Mouse (Mus musculus): ENCODE data around the gene Fmo1.

Fmo1 gene

GRCm38 (mm10) chr1:162866280-162866681 is at the start of gene Fmo1:
Gene Fmo1 (minus strand): TSS chr1:162866610.
- DNase-seq: no peak

GRCm38 (mm10) chr1:162914932-162915556 is 48.6 kb upstream of the Fmo1 start:
- no peak for DNase-seq

GRCm38 (mm10) chr1:162912085-162912484 is 45.7 kb upstream of the Fmo1 start:
- no peak for DNase-seq

GRCm38 (mm10) chr1:162901879-162902278 is 35.5 kb upstream of the Fmo1 start:
- DNase-seq: no peak

GRCm38 (mm10) chr1:162897838-162898811 is 31.7 kb upstream of the Fmo1 start, which contains the start of gene Fmo2:
Gene Fmo2 (minus strand): TSS chr1:162898726.
- no peak for DNase-seq

GRCm38 (mm10) chr1:162895900-162896299 is 29.5 kb upstream of the Fmo1 start:
- DNase-seq: peak; percentile 67 to 68

- no peak for DNase-seq
Measured at GRCm38 (mm10) chr1:162893014-162893413, 26.6 kb upstream of the Fmo1 start.

- no peak for DNase-seq
Measured at GRCm38 (mm10) chr1:162891980-162892451, 25.6 kb upstream of the Fmo1 start.

- DNase-seq: no peak
Measured at GRCm38 (mm10) chr1:162888646-162889045, 22.2 kb upstream of the Fmo1 start.

GRCm38 (mm10) chr1:162887644-162888043 is 21.2 kb upstream of the Fmo1 start:
- DNase-seq: no peak

GRCm38 (mm10) chr1:162886138-162886816 is 19.9 kb upstream of the Fmo1 start:
- no peak for DNase-seq

- DNase-seq: no peak
Measured at GRCm38 (mm10) chr1:162882681-162883080, 16.3 kb upstream of the Fmo1 start.

GRCm38 (mm10) chr1:162879595-162880369 is 13.4 kb upstream of the Fmo1 start:
- DNase-seq: peak; percentile 58 to 65

GRCm38 (mm10) chr1:162875091-162875490 is 8.7 kb upstream of the Fmo1 start:
- no peak for DNase-seq

- DNase-seq: no peak
Measured at GRCm38 (mm10) chr1:162871701-162872311, 5.4 kb upstream of the Fmo1 start.

GRCm38 (mm10) chr1:162870978-162871377 is 4.6 kb upstream of the Fmo1 start:
- DNase-seq: no peak

GRCm38 (mm10) chr1:162867396-162867795 is 986 bp upstream of the Fmo1 start:
- no peak for DNase-seq

GRCm38 (mm10) chr1:162865493-162865830 is 948 bp downstream of the Fmo1 start:
- no peak for DNase-seq

GRCm38 (mm10) chr1:162864816-162865492 is 1.5 kb downstream of the Fmo1 start:
- DNase-seq: no peak

- no peak for DNase-seq
Measured at GRCm38 (mm10) chr1:162864279-162864678, 2.1 kb downstream of the Fmo1 start.

GRCm38 (mm10) chr1:162863579-162863978 is 2.8 kb downstream of the Fmo1 start:
- no peak for DNase-seq
